Mouse (Mus musculus): Measurements from ENCODE around the gene Cx3cr1. TPM values are rescaled to one million over a fixed set of nuclear protein-coding genes. Genes with fewer than 3 reads are reported as not detected.

Cx3cr1 gene
- polyA plus RNA-seq, 1 experiment from 2014 or later: 8.0 TPM

GRCm38 (mm10) chr9:120010781-120011511 is 58.7 kb downstream of the Cx3cr1 start:
- WGBS: 2% methylated on average over 47 of the region's 60 CpGs
- ATAC-seq: peak; percentile 93
- no peaks in the 10 kb centered on the region for H3K9me3 ChIP-seq (ENCODE audit: low read length)
- peak overlapping the region; percentile 31 for H3K4me3 ChIP-seq (ENCODE audit: low read depth, low read length)
- TF ChIP-seq CTCF (IDR thresholded peaks at IDR 0.05): 0 out of 2 replicates have a peak, but pooled peaks have one; percentile 12
- peak; percentile 41; the same call in 1 of the 2 replicates for TF ChIP-seq EP300 (IDR thresholded peaks at IDR 0.05)
- H3K36me3 ChIP-seq (ENCODE audit: insufficient read depth, low read length): no peaks in the 10 kb centered on the region
- peak overlapping the region; percentile 82 for H3K27ac ChIP-seq (ENCODE audit: low read length)
- no peaks in the 10 kb centered on the region; the same call in 1 of the 2 replicates for H3K4me1 ChIP-seq (ENCODE audit: insufficient read depth, low read depth, low read length)
- peak overlapping the region; percentile 70 for H3K4me2 ChIP-seq (replicated peaks; ENCODE audit: low read depth, low read length)
- H3K27me3 ChIP-seq (replicated peaks; ENCODE audit: insufficient read depth, low read length): no peaks in the 10 kb centered on the region
- DNase-seq (ENCODE audit: low spot score): peak; percentile 96
- no peak overlapping the region for H3K9ac ChIP-seq (replicated peaks; ENCODE audit: low read depth)

- no peak overlapping the region for H3K27ac ChIP-seq (ENCODE audit: low read length)
- 82% methylated on average over 3 of the region's 3 CpGs for WGBS
- TF ChIP-seq CTCF (IDR thresholded peaks at IDR 0.05) (no peak), EP300 (IDR thresholded peaks at IDR 0.05) (no peak)
Observed at GRCm38 (mm10) chr9:120009871-120010270, 59.8 kb downstream of the Cx3cr1 start.

GRCm38 (mm10) chr9:120009226-120009841 is 60.3 kb downstream of the Cx3cr1 start:
- TF ChIP-seq EP300 (IDR thresholded peaks at IDR 0.05) (peak; percentile 71), CTCF (IDR thresholded peaks at IDR 0.05) (no peak)
- Histone ChIP-seq H3K36me3 (ENCODE audit: insufficient read depth, low read length) (no peaks in the 10 kb centered on the region), H3K27ac (ENCODE audit: low read length) (no peak overlapping the region), H3K4me2 (replicated peaks; ENCODE audit: low read depth, low read length) (no peak overlapping the region), H3K4me1 (ENCODE audit: insufficient read depth, low read depth, low read length) (no peaks in the 10 kb centered on the region; the same call in 1 of the 2 replicates), H3K27me3 (replicated peaks; ENCODE audit: insufficient read depth, low read length) (no peaks in the 10 kb centered on the region), H3K9ac (replicated peaks; ENCODE audit: low read depth) (no peak overlapping the region), H3K4me3 (ENCODE audit: low read depth, low read length) (no peak overlapping the region), H3K9me3 (ENCODE audit: low read length) (no peaks in the 10 kb centered on the region)
- DNase-seq (ENCODE audit: low spot score) (peak; percentile 35), ATAC-seq (no peak)
- 74% methylated on average over 7 of the region's 7 CpGs for WGBS

More at GRCm38 (mm10) chr9:120009871-120010270, 59.8 kb downstream of the Cx3cr1 start:
- no peaks in the 10 kb centered on the region for H3K36me3 ChIP-seq (ENCODE audit: insufficient read depth, low read length)
- ATAC-seq (no peak), DNase-seq (ENCODE audit: low spot score) (no peak)
- no peaks in the 10 kb centered on the region; the same call in 1 of the 2 replicates for H3K4me1 ChIP-seq (ENCODE audit: insufficient read depth, low read depth, low read length)
- no peak overlapping the region for H3K4me2 ChIP-seq (replicated peaks; ENCODE audit: low read depth, low read length)
- no peak overlapping the region for H3K4me3 ChIP-seq (ENCODE audit: low read depth, low read length)
- no peaks in the 10 kb centered on the region for H3K9me3 ChIP-seq (ENCODE audit: low read length)
- H3K27me3 ChIP-seq (replicated peaks; ENCODE audit: insufficient read depth, low read length): no peaks in the 10 kb centered on the region
- H3K9ac ChIP-seq (replicated peaks; ENCODE audit: low read depth): no peak overlapping the region

DNA sequence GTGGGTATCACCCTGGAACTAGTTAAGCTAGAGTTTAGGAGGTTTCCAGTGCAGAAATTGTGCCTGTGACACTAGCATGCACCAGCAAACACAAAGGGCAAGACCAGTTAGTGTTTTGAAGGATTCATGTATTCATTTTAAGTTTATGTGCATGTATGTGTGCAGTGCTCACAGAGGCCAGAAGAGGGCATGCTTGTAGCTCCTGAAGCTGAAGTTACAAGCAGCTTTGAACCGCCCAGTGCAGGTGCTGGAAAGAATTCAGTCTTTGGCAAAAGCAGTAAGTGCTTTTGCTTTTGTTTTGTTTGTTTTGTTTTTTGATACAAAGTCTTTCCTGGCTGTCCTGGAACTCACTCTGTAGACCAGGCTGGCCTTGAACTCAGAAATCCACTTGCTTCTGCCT is 61.8 kb downstream of the Cx3cr1 start:
- Histone ChIP-seq H3K27ac (ENCODE audit: low read length) (no peak overlapping the region), H3K9ac (replicated peaks; ENCODE audit: low read depth) (no peak overlapping the region), H3K27me3 (replicated peaks; ENCODE audit: insufficient read depth, low read length) (no peaks in the 10 kb centered on the region), H3K36me3 (ENCODE audit: insufficient read depth, low read length) (no peaks in the 10 kb centered on the region), H3K4me2 (replicated peaks; ENCODE audit: low read depth, low read length) (no peak overlapping the region), H3K4me3 (ENCODE audit: low read depth, low read length) (no peak overlapping the region), H3K9me3 (ENCODE audit: low read length) (no peaks in the 10 kb centered on the region), H3K4me1 (ENCODE audit: insufficient read depth, low read depth, low read length) (no peaks in the 10 kb centered on the region; the same call in 1 of the 2 replicates)
- WGBS: 87% methylated on average over 1 of the region's 1 CpGs
- DNase-seq (ENCODE audit: low spot score) (no peak), ATAC-seq (no peak)
- TF ChIP-seq EP300 (IDR thresholded peaks at IDR 0.05) (no peak), CTCF (IDR thresholded peaks at IDR 0.05) (peak; percentile 19; the same call in 1 of the 2 replicates)

DNA sequence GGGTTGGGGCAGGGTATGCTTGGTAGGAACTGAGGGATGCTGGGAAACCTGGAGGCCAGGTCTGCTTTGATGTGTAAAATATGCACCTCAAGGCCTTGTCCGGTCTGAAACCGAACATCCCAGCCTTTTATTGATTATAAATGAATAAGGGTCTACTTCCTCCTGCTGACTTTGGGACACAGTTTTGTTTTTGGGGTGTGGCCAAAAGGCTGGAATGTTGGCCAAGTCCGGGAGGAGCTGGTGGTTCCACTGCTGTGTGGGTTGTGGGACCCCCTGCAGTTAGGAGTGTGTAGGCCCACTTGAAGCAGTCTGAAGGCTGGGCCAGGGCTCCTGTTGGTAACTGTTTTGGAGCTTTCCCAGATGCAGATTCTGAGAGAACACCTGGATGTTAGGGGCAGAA is 63.7 kb downstream of the Cx3cr1 start:
- Histone ChIP-seq H3K4me2 (replicated peaks; ENCODE audit: low read depth, low read length) (no peak overlapping the region), H3K36me3 (ENCODE audit: insufficient read depth, low read length) (no peaks in the 10 kb centered on the region), H3K9ac (replicated peaks; ENCODE audit: low read depth) (no peak overlapping the region), H3K4me3 (ENCODE audit: low read depth, low read length) (no peak overlapping the region), H3K27ac (ENCODE audit: low read length) (no peak overlapping the region), H3K4me1 (ENCODE audit: insufficient read depth, low read depth, low read length) (peaks cover 3% of the 10 kb centered on the region; the same call in 1 of the 2 replicates), H3K9me3 (ENCODE audit: low read length) (no peaks in the 10 kb centered on the region), H3K27me3 (replicated peaks; ENCODE audit: insufficient read depth, low read length) (no peaks in the 10 kb centered on the region)
- 39% methylated on average over 3 of the region's 3 CpGs for WGBS
- ATAC-seq (no peak), DNase-seq (ENCODE audit: low spot score) (no peak)
- TF ChIP-seq EP300 (IDR thresholded peaks at IDR 0.05): no peak
- TF ChIP-seq CTCF (IDR thresholded peaks at IDR 0.05): no peak

GRCm38 (mm10) chr9:120002893-120003292 is 66.8 kb downstream of the Cx3cr1 start:
- no peak for ATAC-seq
- Histone ChIP-seq H3K4me2 (replicated peaks; ENCODE audit: low read depth, low read length) (no peak overlapping the region), H3K4me1 (ENCODE audit: insufficient read depth, low read depth, low read length) (peaks cover 9% of the 10 kb centered on the region; the same call in 1 of the 2 replicates), H3K27ac (ENCODE audit: low read length) (no peak overlapping the region; the same call in 1 of the 2 replicates), H3K27me3 (replicated peaks; ENCODE audit: insufficient read depth, low read length) (no peaks in the 10 kb centered on the region), H3K4me3 (ENCODE audit: low read depth, low read length) (no peak overlapping the region), H3K9me3 (ENCODE audit: low read length) (no peaks in the 10 kb centered on the region), H3K36me3 (ENCODE audit: insufficient read depth, low read length) (no peaks in the 10 kb centered on the region), H3K9ac (replicated peaks; ENCODE audit: low read depth) (no peak overlapping the region)
- no peak for TF ChIP-seq EP300 (IDR thresholded peaks at IDR 0.05)
- WGBS: 86% methylated on average over 5 of the region's 5 CpGs
- DNase-seq (ENCODE audit: low spot score): no peak

Measured in lung, postnatal 0 days (tissue).